In genomic region chr7:99452859-99453258, GRCm38 (mm10) we compare ENCODE assay signal across 27 mouse cellular contexts. TPM values are rescaled to one million over a fixed set of nuclear protein-coding genes. Genes with fewer than 3 reads are reported as not detected.
DNase-seq lines count a peak whose midpoint lies in the region; ATAC-seq and TF ChIP-seq lines count a peak whose summit lies in the region.
"Had no signal": no experiment of that assay in that cellular context is flagged by ENCODE, and none has a peak within 500 bp of the region (broad histone marks: within the 10 kb centered on the region; RNA-seq: fewer than 3 reads in every experiment).

No protein-coding gene starts in this region.

- H3K36me3 ChIP-seq in heart, embryonic 12.5 days: peaks cover 51% of the 10 kb centered on the region
- H3K36me3 ChIP-seq in heart, embryonic 11.5 days (ENCODE audit: control insufficient read depth, insufficient read depth, low read length): peaks cover 3% of the 10 kb centered on the region; the same call in 1 of the 2 replicates
- peaks cover 45% of the 10 kb centered on the region for H3K36me3 ChIP-seq in hindbrain, embryonic 13.5 days
- H3K36me3 ChIP-seq in hindbrain, embryonic 12.5 days: peaks cover 18% of the 10 kb centered on the region; the same call in 1 of the 2 replicates
- no peaks in the 10 kb centered on the region for H3K36me3 ChIP-seq in kidney, embryonic 16.5 days (ENCODE audit: insufficient read depth, low read length)
- H3K36me3 ChIP-seq: embryonic facial prominence, embryonic 12.5 days; embryonic facial prominence, embryonic 15.5 days; G1E had no signal

- H3K4me3 ChIP-seq in heart, embryonic 12.5 days: no peak overlapping the region
- no peak overlapping the region for H3K4me3 ChIP-seq in heart, embryonic 11.5 days (ENCODE audit: low read depth, low read length)
- H3K4me3 ChIP-seq in hindbrain, embryonic 13.5 days: no peak overlapping the region
- H3K4me3 ChIP-seq in hindbrain, embryonic 12.5 days: no peak overlapping the region
- H3K4me3 ChIP-seq in kidney, embryonic 16.5 days (ENCODE audit: low read length): no peak overlapping the region
- no peak overlapping the region for H3K4me3 ChIP-seq in olfactory bulb, adult 2 months (ENCODE audit: insufficient read depth, low read depth, low read length)
- H3K4me3 ChIP-seq: embryonic facial prominence, embryonic 12.5 days; embryonic facial prominence, embryonic 15.5 days; forebrain, embryonic 12.5 days; forebrain, embryonic 15.5 days had no signal

- 0 out of 2 replicates have a peak, but pooled peaks have one; percentile 5 for TF ChIP-seq CTCF in olfactory bulb, adult 2 months (IDR thresholded peaks at IDR 0.05; ENCODE audit: insufficient read depth, low read depth, low read length)

- H3K4me2 ChIP-seq in heart, embryonic 12.5 days: no peak overlapping the region
- H3K4me2 ChIP-seq in heart, embryonic 11.5 days: no peak overlapping the region
- H3K4me2 ChIP-seq in hindbrain, embryonic 13.5 days: no peak overlapping the region
- H3K4me2 ChIP-seq in hindbrain, embryonic 12.5 days (replicated peaks): no peak overlapping the region
- H3K4me2 ChIP-seq in kidney, embryonic 16.5 days (replicated peaks; ENCODE audit: low read depth, low read length): no peak overlapping the region
- H3K4me2 ChIP-seq: embryonic facial prominence, embryonic 12.5 days; embryonic facial prominence, embryonic 15.5 days; forebrain, embryonic 12.5 days; forebrain, embryonic 15.5 days; hindbrain, embryonic 14.5 days had no signal

- H3K4me1 ChIP-seq in heart, embryonic 12.5 days (replicated peaks): peaks cover 16% of the 10 kb centered on the region
- H3K4me1 ChIP-seq in heart, embryonic 11.5 days (ENCODE audit: control insufficient read depth, insufficient read depth, low read length): 0 out of 2 replicates have a peak, but pooled peaks cover 5% of the 10 kb centered on the region
- peaks cover 30% of the 10 kb centered on the region for H3K4me1 ChIP-seq in hindbrain, embryonic 13.5 days (replicated peaks)
- peaks cover 27% of the 10 kb centered on the region for H3K4me1 ChIP-seq in hindbrain, embryonic 12.5 days
- peaks cover 9% of the 10 kb centered on the region for H3K4me1 ChIP-seq in kidney, embryonic 16.5 days (ENCODE audit: insufficient read depth, low read length)
- peaks cover 41% of the 10 kb centered on the region for H3K4me1 ChIP-seq in olfactory bulb, adult 2 months (ENCODE audit: control insufficient read depth, insufficient read depth, low read length)

- 62% methylated on average over 7 of the region's 7 CpGs for WGBS in heart, embryonic 12.5 days
- 51% methylated on average over 7 of the region's 7 CpGs for WGBS in heart, embryonic 11.5 days (ENCODE audit: insufficient replicate concordance)
- 85% methylated on average over 7 of the region's 7 CpGs for WGBS in hindbrain, embryonic 13.5 days
- WGBS in hindbrain, embryonic 12.5 days: 89% methylated on average over 7 of the region's 7 CpGs
- WGBS in kidney, embryonic 16.5 days: 58% methylated on average over 7 of the region's 7 CpGs
- 64% methylated on average over 7 of the region's 7 CpGs for WGBS in olfactory bulb, adult 2 months

- H3K27ac ChIP-seq in heart, embryonic 12.5 days (ENCODE audit: poor library complexity, severe bottlenecking): no peak overlapping the region
- no peak overlapping the region for H3K27ac ChIP-seq in heart, embryonic 11.5 days (ENCODE audit: low read depth, low read length)
- no peak overlapping the region for H3K27ac ChIP-seq in hindbrain, embryonic 13.5 days
- no peak overlapping the region for H3K27ac ChIP-seq in hindbrain, embryonic 12.5 days
- H3K27ac ChIP-seq in kidney, embryonic 16.5 days (ENCODE audit: low read length): no peak overlapping the region
- H3K27ac ChIP-seq in olfactory bulb, adult 2 months (ENCODE audit: insufficient read depth, low read depth, low read length): no peak overlapping the region
- H3K27ac ChIP-seq: embryonic facial prominence, embryonic 12.5 days; embryonic facial prominence, embryonic 15.5 days; forebrain, embryonic 12.5 days; forebrain, embryonic 15.5 days; hindbrain, embryonic 14.5 days; hindbrain, postnatal 0 days had no signal

- ATAC-seq in heart, embryonic 12.5 days (ENCODE audit: insufficient number of reproducible peaks, low FRiP score): no peak
- ATAC-seq in heart, embryonic 11.5 days (replicated peaks; ENCODE audit: insufficient number of reproducible peaks, low FRiP score, low TSS enrichment): no peak
- ATAC-seq in hindbrain, embryonic 13.5 days (ENCODE audit: low FRiP score): no peak
- ATAC-seq in hindbrain, embryonic 12.5 days (ENCODE audit: low FRiP score): no peak
- ATAC-seq in kidney, embryonic 16.5 days (ENCODE audit: low FRiP score, low TSS enrichment): peak; percentile 20; the same call in 1 of the 2 replicates
- ATAC-seq: forebrain, embryonic 15.5 days; hindbrain, postnatal 0 days; inflammation-experienced regulatory T-cells, adult 6 months; intestine, embryonic 16.5 days had no signal

- H3K27me3 ChIP-seq in heart, embryonic 12.5 days (replicated peaks): no peaks in the 10 kb centered on the region
- H3K27me3 ChIP-seq in heart, embryonic 11.5 days (ENCODE audit: control insufficient read depth, insufficient read depth, low read length): no peaks in the 10 kb centered on the region
- H3K27me3 ChIP-seq in hindbrain, embryonic 13.5 days: no peaks in the 10 kb centered on the region
- no peaks in the 10 kb centered on the region for H3K27me3 ChIP-seq in hindbrain, embryonic 12.5 days
- no peaks in the 10 kb centered on the region for H3K27me3 ChIP-seq in kidney, embryonic 16.5 days (ENCODE audit: insufficient read depth, low read length)
- H3K27me3 ChIP-seq: CH12.LX; embryonic facial prominence, embryonic 12.5 days; embryonic facial prominence, embryonic 15.5 days; forebrain, embryonic 12.5 days; forebrain, embryonic 15.5 days; Patski had no signal

- peak overlapping the region; percentile 13; the same call in 1 of the 2 replicates for H3K9ac ChIP-seq in heart, embryonic 12.5 days
- no peak overlapping the region for H3K9ac ChIP-seq in heart, embryonic 11.5 days (ENCODE audit: low read depth, low read length)
- 0 out of 2 replicates have a peak overlapping the region, but pooled peaks have one; percentile 20 for H3K9ac ChIP-seq in hindbrain, embryonic 13.5 days
- H3K9ac ChIP-seq in hindbrain, embryonic 12.5 days: no peak overlapping the region
- no peak overlapping the region for H3K9ac ChIP-seq in kidney, embryonic 16.5 days (replicated peaks; ENCODE audit: low read length)
- H3K9ac ChIP-seq: embryonic facial prominence, embryonic 12.5 days; embryonic facial prominence, embryonic 15.5 days; forebrain, embryonic 12.5 days; forebrain, embryonic 15.5 days; hindbrain, embryonic 14.5 days had no signal

- TF ChIP-seq POLR2A in olfactory bulb, adult 2 months (IDR thresholded peaks at IDR 0.05; ENCODE audit: insufficient read depth, low read depth, low read length): no peak

- H3K9me3 ChIP-seq in heart, embryonic 12.5 days (replicated peaks): no peaks in the 10 kb centered on the region
- H3K9me3 ChIP-seq in heart, embryonic 11.5 days (replicated peaks; ENCODE audit: control insufficient read depth, low read length): no peaks in the 10 kb centered on the region
- H3K9me3 ChIP-seq in hindbrain, embryonic 13.5 days: no peaks in the 10 kb centered on the region
- no peaks in the 10 kb centered on the region for H3K9me3 ChIP-seq in hindbrain, embryonic 12.5 days (replicated peaks)
- no peaks in the 10 kb centered on the region for H3K9me3 ChIP-seq in kidney, embryonic 16.5 days (ENCODE audit: low read length)
- H3K9me3 ChIP-seq: embryonic facial prominence, embryonic 12.5 days; embryonic facial prominence, embryonic 15.5 days; forebrain, embryonic 12.5 days; forebrain, embryonic 15.5 days; G1E had no signal

- no peak for DNase-seq in kidney, adult 9 months
- DNase-seq: adrenal gland, postnatal 10 days; adrenal gland, postnatal 36 days; B cell, adult 2 months; cerebellum, adult 11 months; cerebellum, adult 2 months; cerebellum, adult 9-11 months; cerebellum, postnatal 25 days; gastrocnemius, postnatal 25 days; heart, adult 18-20 months had no signal

RNA-seq across cellular contexts. Expression of gene Klhl35, which starts 12.9 kb away (rescaled TPM):
- polyA plus RNA-seq in heart, embryonic 12.5 days (2016; fragmentation: Nextera tagmentation; extraction: Ambion mirVana): 0.85 and 1.3 TPM in 2 replicates
- polyA plus RNA-seq in heart, embryonic 11.5 days (2014; fragmentation: Nextera tagmentation; extraction: Ambion mirVana): 0.77 and 1.0 TPM in 2 replicates
- 7.4 and 12.2 TPM in 2 replicates for polyA plus RNA-seq in hindbrain, embryonic 13.5 days (2015; fragmentation: Nextera tagmentation; extraction: Ambion mirVana)
- polyA plus RNA-seq in hindbrain, embryonic 12.5 days (2016; fragmentation: Nextera tagmentation; extraction: Ambion mirVana): 39.2 and 47.1 TPM in 2 replicates
- polyA plus RNA-seq in kidney, embryonic 16.5 days (2015; fragmentation: Nextera tagmentation; extraction: Ambion mirVana): 0.66 and 0.75 TPM in 2 replicates
- not detected in 2 replicates for polyA plus RNA-seq in olfactory bulb, adult 2 months (2012; ENCODE audit: insufficient read depth, insufficient read length, low replicate concordance, missing spikeins)
- polyA plus RNA-seq: G1E had no signal

RNA-seq across cellular contexts. Expression of gene Rps3, which starts 30.7 kb away (rescaled TPM):
- polyA plus RNA-seq in heart, embryonic 12.5 days (2016; fragmentation: Nextera tagmentation; extraction: Ambion mirVana): 459 and 490 TPM in 2 replicates
- 591 and 608 TPM in 2 replicates for polyA plus RNA-seq in heart, embryonic 11.5 days (2014; fragmentation: Nextera tagmentation; extraction: Ambion mirVana)
- polyA plus RNA-seq in hindbrain, embryonic 13.5 days (2015; fragmentation: Nextera tagmentation; extraction: Ambion mirVana): 523 and 532 TPM in 2 replicates
- polyA plus RNA-seq in hindbrain, embryonic 12.5 days (2016; fragmentation: Nextera tagmentation; extraction: Ambion mirVana): 512 and 534 TPM in 2 replicates
- polyA plus RNA-seq in kidney, embryonic 16.5 days (2015; fragmentation: Nextera tagmentation; extraction: Ambion mirVana): 746 and 752 TPM in 2 replicates
- 980 TPM in 1 of 2 replicates, not detected in the other for polyA plus RNA-seq in olfactory bulb, adult 2 months (2012; ENCODE audit: insufficient read depth, insufficient read length, low replicate concordance, missing spikeins)

Comparison
In these comparisons a context has a peak if more than half of its experiments do, and no peak if none do; other contexts are left out.
1. H3K9ac ChIP-seq: peak in heart, embryonic 12.5 days (single experiment) and hindbrain, embryonic 13.5 days (single experiment); none in heart, embryonic 11.5 days (single experiment), hindbrain, embryonic 12.5 days (single experiment) and kidney, embryonic 16.5 days (single experiment).